Mouse (Mus musculus) heart, postnatal 36 days (tissue): ENCODE data around the gene Gtse1. TPM values are rescaled to one million over a fixed set of nuclear protein-coding genes. Genes with fewer than 3 reads are reported as not detected.

Experiments used
- DNase-seq, 2 experiments: peaks; one replicate each; pipeline ENCODE4 v3.0.0; 2021 to 2022
- intact Hi-C: fragments of 180-260 bp; cut with DNase I; formaldehyde crosslinking; loops from one replicate; pipeline ENCODE4 v1.15.1; 2025
- total RNA-seq, 2 experiments: library from RNA; stranded (reverse); gene quantifications; 2 replicates each; pipeline ENCODE4 v1.2.3; 2021

Gtse1 gene
- total RNA-seq, 2 experiments from 2014 or later, result 0.17 to 0.46 TPM

DNA sequence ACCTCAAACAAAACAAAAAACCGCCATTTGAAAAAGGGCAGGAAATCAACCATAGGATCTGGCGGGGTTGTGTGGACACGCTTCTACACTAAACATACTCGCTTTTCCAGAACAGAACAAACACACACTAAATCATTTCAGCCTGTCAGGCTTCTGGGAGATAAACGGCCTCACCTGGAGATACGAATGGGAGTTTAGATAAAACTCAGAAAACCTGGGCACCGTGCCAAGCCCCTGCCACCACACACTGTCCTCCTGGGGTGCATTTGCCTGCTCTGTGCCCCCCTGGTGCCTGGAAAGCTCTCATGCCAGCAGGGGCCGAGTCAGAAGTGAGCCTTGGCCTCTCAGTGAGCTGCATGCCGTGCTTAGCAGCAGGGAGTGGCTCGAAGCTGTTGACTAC, 50.4 kb downstream of the Gtse1 start:
- no peak for DNase-seq
- intact Hi-C loops, result no loop called here

- peak in 1 of 2 experiments; percentile 57 for DNase-seq
- intact Hi-C loops, result no loop called here
Measured at GRCm38 (mm10) chr15:85913605-85914004, 54.1 kb downstream of the Gtse1 start.

DNA sequence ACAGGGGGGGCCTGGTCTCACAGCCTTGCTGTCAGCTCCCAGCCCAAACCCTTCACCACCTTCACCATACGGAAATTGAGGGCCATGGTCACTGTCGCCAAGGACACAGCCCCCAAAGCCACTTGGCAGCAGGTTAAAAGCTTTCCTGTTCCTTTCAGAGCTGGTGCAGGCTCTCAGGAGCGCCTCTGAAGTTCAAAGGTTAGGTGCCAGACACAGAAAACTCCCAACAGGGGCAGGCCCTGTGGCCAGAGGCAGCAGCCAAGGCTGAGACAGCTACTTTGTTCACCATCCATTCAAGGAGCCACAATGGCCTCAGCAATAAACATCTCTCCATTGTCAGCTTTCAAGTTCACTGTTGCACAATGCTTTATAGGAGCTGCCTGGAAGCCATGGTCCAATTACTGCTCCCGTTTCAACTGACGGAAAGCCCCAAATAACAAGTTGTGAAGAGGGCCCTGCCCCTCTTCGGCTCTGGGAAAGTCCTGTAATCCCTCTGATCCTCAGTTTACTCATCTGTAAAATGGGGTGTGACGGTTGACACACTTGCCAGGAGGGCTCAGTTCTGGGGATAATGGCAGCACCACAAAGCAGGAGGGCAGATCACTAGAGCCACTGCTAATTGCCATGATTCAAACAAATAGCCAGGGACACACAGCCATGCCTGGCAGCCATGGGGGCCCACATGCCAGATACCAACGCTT, 59.8 kb downstream of the Gtse1 start:
- intact Hi-C loops, result no loop called here
- DNase-seq, result no peak

GRCm38 (mm10) chr15:85919892-85920248, 60.3 kb downstream of the Gtse1 start:
- no peak for DNase-seq
- intact Hi-C loops, result no loop called here

DNA sequence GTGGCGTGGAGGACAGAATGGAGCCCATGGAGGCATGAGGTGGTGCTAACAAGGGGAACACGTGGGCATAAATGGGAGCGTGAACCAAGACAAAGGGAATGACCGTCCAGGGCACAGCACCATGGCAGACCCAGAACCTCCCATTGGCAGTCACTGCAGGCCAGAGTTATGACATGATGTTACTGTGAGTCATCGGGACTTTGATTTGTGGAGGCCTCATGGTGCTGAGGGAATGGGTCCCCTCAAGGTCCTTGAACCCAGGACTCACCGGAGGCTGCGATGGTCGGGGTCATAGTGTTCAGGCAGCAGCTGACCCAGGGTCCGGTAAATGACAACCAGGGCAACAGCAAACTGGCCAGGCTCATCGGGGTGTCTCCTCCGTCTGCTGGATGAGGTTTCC, 62.3 kb downstream of the Gtse1 start:
- intact Hi-C loops, result no loop called here
- no peak for DNase-seq

Other genes with a start within 250 kb of the Gtse1 start
- gene Ppara, start 124.8 kb upstream of the Gtse1 start, total RNA-seq, result 10 to 100 TPM; 39.3 to 53.4 TPM
- gene Cdpf1, start 48.0 kb upstream of the Gtse1 start, total RNA-seq, result 10 to 100 TPM; 35.6 to 41.4 TPM
- gene Pkdrej, start 38.0 kb upstream of the Gtse1 start, total RNA-seq, result 1 to 10 TPM; 2.7 to 3.8 TPM
- gene Ttc38, start 27.4 kb upstream of the Gtse1 start, total RNA-seq, result 10 to 100 TPM; 13.9 to 21.5 TPM
- gene Trmu, start 19.6 kb downstream of the Gtse1 start, total RNA-seq, result 10 to 100 TPM; 17.3 to 21.0 TPM
- gene Celsr1, start 174.0 kb downstream of the Gtse1 start, total RNA-seq, result 1 to 10 TPM; 6.4 to 7.2 TPM
- 10 to 100 TPM; 29.6 to 35.3 TPM for gene Gramd4, start 197.9 kb downstream of the Gtse1 start, total RNA-seq